Mouse (Mus musculus): Measurements from ENCODE around the gene Kirrel2.

The Kirrel2 gene

DNA sequence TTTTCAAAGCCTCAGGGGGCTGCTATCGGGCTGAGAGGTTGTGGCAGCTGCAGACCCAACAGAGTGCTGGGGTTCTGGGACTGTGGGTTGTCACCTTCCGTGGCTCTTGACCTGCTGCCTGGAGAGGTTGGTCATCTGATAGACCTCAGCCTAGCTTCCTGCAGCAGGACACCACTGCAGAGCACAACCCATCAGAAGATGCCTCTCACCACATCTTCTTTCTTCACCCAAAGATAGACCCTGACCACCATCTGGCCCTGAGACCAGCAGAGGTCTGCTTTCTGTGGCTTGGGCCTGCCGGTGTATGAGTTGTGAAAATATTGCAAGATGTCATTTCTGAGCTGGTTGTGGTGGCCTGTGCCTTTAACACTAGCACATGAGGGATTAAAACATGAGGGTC is 46.5 kb downstream of the Kirrel2 start:
- no peak for DNase-seq

DNA sequence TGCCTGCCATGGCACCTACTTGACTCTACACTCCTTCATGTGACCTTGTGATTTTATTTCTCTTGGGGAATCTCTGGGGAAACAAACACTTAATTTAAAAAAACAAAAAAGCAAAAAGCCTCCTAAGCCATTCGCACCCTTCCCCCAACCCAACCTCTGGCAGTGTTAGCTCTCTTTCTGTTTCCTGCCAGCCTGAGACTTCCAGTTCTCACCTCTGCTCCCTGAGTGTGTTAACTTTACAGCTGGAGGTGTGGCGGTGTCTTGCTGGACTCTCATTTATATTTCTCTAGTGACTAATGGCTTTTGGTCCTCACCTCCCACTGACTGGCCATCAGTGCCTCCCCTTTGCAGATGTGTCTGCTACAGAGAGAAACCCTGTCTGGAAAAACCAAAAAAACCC is 47.7 kb downstream of the Kirrel2 start:
- DNase-seq = no peak

DNA sequence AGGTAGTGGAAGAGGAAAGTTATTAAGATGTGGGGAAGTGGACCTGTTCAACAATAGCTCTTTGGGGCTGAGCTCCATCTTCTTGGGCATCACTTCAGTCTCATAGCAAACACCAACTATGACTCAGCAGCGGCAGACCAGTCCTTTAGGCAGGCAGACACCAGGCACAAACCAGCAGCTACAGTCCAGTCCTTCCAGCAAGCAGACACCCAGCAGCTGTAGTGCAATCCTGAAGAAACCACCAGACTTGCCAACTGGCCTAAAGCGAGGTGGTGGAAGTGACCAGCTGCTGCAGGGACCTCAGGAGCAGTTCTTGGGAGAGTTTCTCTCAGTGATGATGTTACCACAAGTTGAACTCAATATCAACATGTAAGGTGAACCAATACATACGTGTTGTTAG is 48.9 kb downstream of the Kirrel2 start:
- no peak for DNase-seq

DNA sequence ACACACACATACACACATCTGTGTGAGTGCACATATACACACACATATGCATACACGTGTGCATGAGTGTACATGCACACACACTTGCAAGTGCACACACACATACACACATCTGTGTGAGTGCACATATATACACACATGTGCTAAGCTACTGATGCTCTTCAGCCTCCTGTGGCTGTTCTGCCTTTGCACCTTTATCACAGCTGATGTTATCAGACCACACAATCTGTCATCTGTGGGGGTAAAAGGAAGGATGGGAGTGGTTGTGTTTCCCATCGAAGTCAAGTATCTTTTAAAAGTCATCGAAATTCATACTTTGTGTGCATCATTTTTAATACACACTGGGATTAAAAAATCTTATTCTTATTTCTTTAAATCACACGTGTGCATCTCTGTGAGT is 55.1 kb downstream of the Kirrel2 start:
- no peak for DNase-seq

DNA sequence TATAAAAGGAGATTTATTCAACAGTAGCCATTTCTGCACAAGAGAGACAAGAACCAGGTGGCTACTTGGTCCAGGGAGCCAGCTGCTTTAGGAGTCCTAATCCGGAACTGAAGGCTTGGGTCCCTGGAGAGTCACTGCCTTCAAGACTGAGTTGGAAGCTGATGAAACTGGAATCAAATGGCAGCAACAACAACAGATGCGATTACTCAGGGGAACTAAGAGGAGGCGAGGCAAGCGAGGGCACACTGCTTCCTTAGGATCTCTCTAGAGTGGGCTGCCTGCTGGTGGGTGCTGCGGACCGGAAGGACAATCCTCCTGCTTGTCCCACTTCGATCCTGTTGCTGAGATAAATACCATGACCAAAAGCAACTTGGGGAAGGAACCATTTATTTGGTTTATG is 57.8 kb downstream of the Kirrel2 start:
- no peak for DNase-seq
